Mouse (Mus musculus) layer of hippocampus, adult 9-11 months (tissue): ENCODE data around the gene Syt8.

ENCODE experiments used
- DNase-seq: peaks from one replicate; pipeline ENCODE4 v3.0.0; 2022

Syt8 gene

DNA sequence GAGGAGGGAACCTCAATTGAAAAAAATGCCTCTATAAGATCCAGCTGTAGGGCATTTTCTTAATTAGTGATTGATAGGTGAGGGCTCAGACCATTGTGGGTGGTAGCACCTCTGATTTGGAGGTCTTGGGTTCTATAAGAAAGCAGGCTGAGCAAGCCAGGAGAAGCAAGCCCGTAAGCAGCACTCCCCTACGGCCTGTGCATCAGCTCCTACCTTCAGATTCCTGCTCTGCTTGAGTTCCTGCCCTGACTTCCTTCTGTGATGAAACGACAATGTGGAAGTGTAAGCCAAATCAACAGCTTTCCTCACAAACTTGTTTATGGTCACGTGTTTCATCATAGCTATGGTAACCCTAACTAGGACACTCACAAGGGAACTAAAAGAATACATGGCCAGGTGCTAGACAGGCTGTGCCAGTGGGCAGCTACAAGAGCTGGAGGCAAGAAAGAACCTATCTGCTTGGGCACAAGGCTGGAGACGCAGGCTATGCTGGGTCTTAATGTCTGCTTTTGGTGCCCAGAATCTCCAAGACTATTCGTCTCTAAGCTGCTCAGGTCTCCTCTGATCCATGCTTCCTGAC, 14.5 kb downstream of the Syt8 start:
- DNase-seq, result no peak

DNA sequence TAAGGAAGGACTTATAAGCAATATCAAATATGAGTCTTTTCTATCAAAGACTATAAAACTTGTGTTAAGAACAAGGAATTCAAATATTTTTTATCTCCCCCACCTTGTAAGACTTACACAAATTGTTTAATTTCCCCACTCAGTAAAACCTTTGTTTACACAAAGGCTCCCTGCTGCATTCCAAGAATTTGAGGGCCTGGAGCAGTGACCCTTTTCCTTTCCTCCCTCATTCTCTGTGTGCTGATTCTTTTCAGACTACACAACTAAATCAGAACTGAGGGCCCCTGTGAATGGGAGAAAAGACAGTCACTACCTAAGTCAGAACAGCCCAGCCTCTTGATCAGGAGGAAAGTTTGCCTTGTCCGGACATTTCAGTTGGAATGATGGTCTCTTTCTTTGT, 20.1 kb downstream of the Syt8 start:
- DNase-seq, result no peak

DNA sequence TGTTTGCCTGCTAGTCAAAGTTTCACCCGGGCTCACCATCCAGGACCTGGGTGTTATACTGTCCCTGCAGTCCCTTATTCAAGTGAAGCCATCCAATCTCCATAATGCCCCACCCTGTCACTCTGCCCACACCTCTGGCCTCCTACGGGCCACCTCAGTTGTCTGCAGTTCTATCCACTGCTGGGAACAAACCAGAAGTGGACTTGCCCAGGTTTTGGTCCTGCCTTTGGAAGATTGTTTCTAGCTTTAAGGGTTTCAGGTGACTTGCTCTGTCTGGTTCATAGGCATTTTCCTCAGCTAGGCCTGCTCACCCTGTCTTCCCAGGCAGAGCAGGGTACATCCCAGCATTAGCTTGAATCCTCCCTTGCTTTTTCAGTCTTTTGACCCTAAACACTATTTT, 20.6 kb downstream of the Syt8 start:
- no peak for DNase-seq

DNA sequence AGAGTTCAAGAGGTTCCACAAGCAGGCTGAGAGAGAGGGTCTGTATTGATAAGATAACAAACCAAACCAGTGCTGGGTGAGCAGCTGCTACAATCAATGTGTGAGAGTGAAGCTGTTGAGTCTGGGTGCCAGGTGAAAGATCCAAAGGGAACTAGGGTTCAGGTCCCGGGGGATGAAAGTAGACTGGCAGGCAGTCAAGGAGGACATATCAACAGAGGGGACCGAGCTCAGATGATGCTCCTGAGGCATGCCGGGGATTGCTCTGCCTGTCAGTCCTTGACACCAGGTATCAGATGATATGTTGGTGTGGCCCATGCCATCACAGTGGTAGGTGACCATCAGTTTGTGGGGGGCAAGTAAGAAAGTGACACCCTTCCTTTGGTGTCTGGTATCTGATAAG, 22.2 kb downstream of the Syt8 start:
- DNase-seq, result no peak

DNA sequence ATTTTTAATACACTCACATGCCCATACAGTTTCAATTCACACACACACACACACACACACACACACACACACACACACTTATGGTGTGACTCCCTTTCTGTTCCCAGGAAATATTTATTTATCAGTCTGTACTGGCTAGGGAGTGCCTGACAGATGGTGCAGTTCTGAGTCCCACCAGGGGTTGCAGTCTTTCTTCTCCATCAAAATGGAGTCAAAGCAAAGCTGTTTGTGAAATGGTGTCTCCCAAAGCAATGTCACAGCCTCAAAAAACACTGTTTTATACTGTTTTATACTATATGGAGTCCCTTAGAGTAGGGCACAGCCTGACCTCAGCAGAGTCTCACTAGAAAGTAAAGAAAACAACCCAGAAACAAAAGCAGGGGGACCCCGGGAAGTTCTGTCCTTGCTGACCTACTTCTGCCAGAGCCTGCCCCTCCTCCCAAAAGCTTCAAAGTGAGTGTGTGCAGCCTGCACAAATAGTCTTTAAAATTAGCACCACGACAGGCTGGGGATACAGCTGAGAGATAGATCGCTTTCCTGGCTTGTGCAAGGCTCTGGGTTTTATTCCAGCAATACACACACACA, 22.7 kb downstream of the Syt8 start:
- peak; percentile 52 for DNase-seq

DNA sequence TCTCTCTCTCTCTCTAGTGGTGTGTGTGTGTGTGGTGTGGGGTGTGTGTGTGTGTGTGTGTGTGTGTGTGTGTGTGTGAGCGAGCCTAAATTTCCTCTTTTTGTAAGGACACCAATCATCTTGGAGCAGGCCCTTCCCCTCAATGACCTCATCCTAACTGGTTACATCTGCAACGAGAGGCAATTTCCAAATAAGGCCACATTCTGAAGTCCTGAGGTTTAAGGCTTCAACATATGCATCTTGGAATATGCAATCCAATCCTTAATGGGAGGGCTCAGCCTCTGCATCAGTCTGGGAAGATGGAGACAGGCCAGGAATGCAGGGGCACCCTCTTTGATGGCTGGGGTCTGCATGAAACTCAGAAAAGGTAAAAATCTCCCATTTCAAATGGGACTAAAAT, 23.4 kb downstream of the Syt8 start:
- DNase-seq, result peak; percentile 55

DNA sequence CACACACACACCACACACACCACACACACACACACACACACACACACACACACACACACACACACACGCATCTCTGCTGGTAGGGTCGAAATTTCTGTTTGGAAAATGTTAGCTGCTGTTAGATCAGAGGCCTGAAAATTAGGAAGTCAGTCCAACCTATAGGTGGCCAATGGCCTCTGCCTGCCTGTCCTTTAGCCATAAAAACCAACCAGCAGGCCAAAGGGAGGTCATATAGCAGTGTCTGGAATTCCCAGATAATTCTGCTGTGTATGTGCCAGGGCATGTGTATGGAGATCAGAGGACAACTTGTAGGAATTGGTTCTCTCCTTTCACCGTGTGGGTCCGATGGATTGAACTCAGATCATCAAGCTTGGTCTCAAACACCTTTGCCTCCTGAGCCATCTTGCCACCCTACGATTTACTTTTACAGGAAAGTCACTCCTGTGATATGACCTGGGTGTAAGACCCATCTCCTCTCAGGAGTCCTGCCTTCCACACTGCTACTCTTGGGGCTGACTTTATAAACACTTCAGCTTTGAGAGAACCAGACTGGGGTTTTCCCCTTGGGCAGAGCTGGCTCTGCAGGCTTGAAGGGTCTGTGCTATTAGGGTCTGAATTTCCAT, 24.1 kb downstream of the Syt8 start:
- no peak for DNase-seq

DNA sequence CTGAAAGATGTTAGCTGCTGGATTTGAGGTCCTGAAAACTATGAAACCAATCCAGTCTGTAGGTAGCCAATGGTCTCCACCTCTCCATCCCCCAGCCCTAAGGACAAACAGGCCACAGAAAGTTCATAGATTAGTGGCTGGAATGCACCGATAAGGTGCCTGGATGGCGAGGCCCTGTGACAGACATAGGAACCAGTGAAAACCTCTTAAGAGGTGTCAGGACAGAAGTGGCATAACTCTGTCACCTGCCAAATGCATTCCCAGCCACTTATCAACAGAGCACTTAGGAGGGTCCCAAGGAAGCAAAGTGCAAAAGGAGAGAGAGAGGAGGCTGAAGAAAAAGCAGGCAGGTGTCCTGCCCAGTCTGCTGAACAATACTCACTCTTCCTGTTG, 24.6 kb downstream of the Syt8 start:
- no peak for DNase-seq

DNA sequence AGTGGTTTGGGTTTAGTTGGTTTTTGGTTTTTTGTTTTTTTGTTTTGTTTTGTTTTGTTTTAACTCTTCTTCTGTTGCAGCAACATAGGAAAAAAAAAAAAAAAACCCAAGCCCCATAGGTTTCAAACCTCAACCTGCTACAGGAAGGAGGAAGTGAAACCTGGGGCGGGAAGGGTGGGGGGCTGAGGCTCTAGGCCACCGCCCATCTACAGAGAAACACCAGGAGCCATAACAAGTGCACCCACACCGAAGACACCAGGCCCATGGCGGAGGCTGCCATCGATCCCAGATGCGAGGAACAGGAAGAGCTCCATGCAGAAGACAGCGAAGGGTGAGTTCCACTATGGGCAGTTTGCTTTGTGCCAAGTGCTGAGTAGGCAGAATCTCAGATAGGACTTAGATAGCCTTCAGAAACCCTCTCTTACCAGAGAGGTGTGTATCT, 26.0 kb downstream of the Syt8 start, which contains the start of gene Lsp1:
Lsp1 (plus strand) TSS at position 174 of the 442 bp plus-strand sequence.
- no peak for DNase-seq

DNA sequence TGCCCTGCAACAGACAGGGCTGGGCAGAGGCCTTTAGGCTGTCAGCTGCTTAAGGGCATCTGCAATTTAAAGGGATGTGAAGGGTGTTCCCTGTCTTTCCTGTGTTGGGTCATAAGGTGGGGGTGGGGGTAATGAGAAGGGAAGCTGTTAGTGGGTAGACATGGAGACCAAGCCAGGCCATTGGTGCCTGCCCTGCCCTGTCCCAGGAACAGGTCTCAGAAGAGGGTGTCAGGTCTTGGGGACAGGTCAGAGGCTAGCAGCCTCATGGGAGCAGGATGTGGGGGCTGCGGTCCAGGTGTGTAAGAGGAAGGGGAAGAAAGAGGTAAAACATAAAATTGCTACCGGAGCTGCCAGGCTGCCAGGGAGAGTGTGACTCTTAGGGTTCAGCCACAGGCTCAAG, 26.8 kb downstream of the Syt8 start:
- no peak for DNase-seq

DNA sequence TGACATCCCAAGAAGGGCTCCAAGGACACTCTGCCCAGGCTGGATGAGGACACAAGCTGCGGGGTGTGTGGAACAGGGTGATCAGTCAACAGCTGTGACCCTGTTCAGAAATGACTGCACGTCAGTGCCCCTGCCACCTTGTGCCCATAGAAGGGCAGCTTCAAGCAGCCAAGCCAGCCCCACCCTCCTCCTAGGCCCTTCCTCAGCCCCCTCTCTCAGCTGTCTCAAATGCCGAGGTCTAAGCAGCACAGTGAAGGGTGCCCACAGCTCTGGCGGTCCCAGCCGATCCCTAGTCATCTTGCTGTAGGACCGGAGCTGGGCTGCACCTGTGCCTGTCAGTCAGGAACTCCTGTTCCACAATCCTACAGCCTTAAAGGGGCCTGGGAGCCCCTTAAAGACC, 27.5 kb downstream of the Syt8 start:
- no peak for DNase-seq

DNA sequence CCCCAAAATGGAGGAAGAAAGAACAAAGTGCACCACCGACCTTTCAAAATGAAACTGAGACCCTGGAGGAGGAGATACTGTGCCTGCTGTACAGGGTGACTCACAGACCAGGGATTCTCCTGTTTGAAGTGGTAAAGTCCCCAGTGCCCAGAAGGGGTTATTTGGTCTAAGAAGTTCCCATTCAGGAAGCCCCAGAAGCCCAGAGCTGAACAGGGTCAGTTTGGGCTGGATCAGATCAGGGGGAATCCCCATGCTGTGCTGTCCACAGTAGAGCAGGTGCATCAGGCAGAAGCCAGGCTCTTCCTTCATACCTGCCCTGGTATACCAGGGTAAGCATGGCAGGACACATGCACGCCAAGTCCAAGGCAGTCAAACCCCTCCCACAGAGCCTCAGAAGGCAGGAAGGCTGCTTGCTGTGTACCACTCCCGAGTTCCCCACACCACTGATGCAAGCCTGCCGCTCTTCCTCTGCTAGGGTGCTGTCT, 28.0 kb downstream of the Syt8 start:
- DNase-seq, result no peak

DNA sequence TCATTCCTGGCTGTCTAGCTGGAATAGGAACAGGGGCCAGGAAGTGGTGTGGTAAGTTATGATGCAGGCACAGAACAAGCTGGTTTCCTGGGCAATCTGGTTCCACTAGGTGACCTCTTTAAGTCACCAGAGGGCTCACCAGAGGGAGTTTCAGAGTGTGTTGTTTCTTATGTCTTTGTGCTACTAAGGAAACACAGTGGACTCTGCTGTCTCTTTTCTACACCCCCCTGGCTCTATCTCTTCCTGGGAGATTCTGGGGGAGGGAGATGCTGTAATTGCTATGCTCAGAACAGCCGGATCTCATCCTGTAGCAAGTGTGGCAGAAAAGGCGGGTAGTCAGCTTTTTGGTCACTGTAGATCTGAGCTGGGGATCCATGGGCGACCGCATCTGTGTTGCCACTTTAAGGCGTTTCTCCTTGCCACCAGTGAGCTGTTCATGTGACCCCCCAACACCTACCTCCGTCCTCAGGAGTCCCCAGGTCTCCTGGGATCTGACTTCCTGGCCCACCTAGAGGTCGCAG, 35.6 kb downstream of the Syt8 start:
- DNase-seq, result no peak

DNA sequence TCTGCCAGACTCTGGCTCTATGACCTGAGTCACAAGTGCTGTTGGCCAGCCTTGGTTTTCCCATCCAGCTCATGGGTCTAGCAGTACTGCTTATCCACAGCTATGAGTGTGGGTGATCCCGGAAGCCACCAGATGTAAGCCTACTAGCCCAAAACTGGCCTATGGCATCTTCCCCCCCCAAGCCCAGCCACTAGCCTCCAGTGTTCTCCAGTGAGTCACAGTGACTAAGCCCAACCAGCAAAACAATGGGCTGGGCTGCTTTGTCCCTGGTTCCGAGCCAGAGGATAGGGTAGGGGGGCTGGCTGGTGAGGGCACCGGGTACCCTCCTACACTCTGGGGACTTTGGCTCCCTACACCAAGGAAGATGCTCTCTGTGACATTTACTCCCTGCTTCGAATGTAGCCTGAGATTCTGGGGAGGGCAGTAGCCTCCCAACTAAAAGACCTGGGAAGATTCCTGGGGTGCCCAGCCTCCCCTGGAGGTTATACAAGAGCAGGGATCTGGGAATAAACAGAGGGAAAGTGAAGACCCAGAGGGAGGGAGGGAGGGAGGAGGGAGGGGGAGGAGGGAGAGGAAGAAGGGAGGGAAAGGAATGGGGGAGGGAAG, 36.3 kb downstream of the Syt8 start:
- DNase-seq, result peak; percentile 33

DNA sequence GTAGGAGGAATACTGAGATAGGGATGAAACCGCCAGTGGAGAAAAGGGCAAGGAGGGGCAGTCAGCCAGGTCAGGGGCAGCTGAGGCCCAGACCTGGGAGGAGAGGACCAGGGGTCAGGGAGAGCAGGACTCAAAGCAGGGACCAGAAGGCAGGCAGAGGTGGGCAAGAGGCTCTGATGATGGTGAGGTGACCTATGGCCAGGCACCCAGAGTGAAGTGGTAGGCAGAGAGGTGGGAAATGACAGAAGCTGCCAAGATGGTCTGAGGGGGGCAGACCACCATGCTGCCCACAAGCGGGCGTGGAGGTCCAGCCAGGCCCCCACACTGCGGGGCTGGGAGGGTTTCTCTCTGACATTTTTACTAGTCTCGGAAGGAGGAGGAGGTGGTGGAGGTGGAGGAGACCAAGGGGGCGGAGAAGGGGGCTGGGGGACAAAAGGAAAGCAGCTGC, 36.8 kb downstream of the Syt8 start:
- DNase-seq, result no peak

DNA sequence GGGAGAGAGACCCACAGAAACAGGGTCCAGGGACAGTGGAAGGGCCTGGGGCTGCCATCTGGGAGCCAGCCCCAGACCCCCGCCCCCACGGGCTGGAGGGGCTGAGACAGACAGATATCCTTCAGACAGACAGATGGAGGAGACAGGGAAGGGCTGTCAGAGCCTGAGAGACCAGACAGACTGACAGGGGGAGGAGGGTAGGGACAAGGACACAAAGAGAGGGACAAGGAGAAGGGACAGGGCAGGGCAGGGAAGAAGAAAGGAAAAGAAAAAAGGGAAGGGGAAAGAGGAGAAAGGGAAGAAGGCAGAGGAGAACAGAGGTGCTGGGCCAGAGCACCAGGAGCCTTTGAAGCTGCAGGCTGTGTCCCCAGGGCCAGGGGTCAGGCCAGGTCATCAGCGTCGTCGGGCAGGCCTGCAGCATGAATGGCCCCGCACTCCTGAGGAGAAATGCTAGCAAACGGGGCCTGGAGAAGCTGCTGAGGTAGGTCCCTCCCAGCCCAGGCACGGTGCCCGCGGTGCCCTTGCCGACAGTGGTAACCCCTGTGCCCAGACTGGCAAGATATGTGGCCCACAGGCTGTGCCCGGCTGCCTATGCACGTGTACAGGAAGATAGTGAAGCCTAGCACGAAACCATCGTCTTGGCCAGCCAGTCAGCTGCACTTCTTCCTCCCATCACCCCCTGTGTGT, 37.4 kb downstream of the Syt8 start:
- no peak for DNase-seq

DNA sequence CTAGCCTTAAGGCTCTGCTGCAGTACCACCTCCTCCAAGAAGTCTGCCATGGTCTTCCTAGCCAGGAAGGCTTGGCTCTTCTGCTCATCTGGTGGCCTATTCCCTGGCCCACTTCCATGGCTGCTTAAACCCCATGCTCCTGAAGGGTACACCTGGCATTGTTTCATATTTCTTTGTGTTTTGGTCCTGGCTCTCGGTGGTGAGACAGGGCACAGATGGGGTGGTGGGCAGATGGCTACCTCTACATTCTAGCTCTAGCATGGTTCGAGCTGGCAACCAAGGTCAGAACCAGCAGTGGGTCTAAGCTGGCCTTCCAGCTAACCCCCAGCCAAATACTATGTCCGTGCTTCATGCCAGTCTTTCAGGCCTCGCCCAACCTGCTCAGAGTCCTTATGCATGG, 38.3 kb downstream of the Syt8 start:
- DNase-seq, result no peak

DNA sequence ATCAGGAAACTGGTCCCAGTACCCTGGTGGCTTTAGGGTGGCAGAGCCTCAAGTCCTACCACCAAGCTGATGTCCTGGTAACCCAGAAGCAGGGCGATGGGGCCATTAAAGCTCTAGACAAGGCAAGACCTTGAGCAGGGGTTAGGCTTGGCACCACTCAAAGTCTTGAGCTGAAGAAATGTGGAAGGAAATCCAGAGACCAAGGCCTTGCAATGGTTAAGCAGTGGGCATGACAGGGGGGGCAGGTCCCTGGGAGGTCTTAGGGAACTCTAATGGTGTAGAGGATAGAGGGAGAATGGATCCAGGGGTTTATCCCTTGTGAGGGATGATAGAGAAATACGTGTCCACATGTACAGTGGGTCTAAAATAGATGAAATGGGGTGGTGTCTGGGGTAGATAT, 38.8 kb downstream of the Syt8 start:
- DNase-seq, result no peak

DNA sequence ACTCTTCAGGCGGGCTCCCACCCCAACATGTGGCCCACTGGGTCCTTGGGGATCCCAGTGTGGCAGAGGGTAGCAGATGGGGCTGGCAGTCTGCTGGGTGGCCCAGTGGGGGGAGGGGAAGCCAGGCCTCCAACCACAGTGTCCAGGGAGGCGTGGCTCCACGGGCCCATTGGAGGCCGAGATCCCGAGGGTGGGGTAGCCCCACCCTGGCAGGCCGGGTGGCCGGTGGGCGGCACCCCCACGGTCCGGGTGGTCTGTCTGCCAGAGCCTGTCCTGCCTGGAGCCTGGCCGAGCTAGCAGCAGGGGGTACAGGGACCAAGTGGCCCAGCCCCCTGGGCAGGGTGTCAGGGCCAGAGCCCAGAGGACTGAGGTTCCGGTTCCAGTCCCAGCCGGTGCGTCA, 40.1 kb downstream of the Syt8 start:
- DNase-seq, result no peak

DNA sequence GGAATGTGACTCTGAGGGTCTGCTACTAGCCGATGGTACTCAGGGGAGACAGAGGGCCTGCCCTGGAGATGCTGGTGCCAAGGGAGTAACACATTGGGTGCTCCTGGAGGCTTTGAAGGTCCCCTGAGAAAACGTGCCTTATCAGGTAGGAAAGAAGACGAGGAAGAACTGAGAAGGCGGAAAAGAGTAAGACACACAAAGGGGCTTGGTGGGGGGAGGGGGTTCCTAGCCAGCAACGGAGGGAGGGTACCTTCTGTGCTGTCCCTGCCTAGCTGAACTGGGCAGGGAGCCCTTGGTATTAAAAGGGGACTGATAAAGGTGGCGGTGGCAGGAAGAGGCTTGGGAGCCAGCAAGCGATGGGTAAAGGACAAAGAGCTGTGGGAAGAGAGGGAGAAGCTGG, 41.0 kb downstream of the Syt8 start:
- DNase-seq, result no peak

DNA sequence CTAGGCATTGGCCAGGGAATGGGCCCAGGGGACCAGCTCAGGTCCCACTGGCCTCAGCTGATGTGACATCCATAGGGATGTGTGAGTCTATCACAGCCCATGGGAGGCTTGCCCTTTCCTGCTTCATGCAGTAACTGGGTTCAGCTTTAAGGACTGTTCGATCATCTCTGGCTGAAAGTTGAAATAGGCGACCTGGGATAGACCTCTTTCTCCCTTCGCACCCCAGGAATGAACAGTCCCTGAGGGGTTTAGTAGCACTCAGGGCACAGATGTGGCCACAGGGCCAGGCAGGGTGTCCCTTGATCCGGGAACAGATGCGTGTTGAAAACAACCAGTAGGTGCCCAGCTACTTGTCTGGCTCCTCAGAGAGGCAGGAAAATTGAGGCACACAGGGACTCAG, 41.6 kb downstream of the Syt8 start:
- no peak for DNase-seq

DNA sequence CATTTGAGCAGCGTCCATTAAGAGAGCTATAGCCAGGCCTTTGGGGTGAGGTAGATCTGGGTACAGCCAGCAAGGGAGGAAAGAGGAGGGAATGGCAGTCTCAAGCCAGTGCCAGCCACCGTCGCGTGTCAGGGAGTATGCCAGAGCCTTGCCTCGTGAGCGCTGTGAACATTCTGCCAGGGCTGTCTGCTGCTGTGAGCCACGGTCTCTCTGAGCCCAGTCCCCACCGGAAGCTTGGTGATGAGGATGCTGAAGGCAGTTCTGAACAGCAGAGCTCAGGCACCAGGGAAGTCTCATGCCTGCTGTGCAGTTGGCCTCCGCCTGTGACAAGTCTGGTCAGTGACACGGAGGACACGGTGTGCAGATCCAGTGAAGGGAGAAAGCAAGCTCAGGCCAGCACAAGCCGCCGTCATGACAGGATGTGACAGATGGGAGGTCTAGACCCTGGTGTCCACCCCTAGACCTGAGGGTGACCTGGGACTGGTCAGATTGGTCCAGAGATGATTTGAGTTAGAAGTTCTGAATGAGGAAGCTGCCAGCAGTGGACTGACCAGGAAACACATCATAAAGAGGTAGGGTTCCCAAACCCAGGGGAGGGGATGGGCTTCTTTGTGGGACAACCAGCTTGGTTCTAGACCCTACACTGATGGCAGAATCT, 42.3 kb downstream of the Syt8 start:
- no peak for DNase-seq

DNA sequence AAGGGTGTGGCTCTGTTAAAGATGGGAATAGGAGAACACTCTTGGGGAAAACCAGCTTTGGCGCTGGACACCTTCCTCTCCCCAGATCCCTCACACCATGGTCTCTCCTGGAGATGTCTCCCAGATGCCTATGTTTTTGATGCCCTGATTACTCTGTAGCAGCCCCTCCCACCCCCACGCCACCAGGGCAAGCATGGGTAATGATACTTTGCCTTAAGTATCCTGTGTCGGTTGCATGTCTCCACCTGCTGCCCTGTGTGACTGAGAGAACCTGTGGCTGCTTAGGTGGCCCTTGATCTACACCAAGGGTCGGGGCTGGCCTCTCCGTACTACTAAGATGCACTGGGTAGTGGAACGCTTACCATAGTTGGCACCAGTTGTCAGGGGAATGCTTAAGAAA, 43.4 kb downstream of the Syt8 start:
- DNase-seq, result no peak
